Mouse (Mus musculus): ENCODE results near the gene Fggy.

- TF ChIP-seq CTCF (IDR thresholded peaks at IDR 0.05; ENCODE audit: low read depth) (no peak), EP300 (IDR thresholded peaks at IDR 0.05; ENCODE audit: low read depth) (no peak)
Observed at GRCm38 (mm10) chr4:95933801-95934356, 376.6 kb downstream of the Fggy start.

Measured in liver, embryonic 14.5 days (tissue).